Mouse (Mus musculus): ENCODE results near the gene Mypn. TPM values are rescaled to one million over a fixed set of nuclear protein-coding genes. Genes with fewer than 3 reads are reported as not detected.

The Mypn gene
- polyA plus RNA-seq, 2 experiments: 0.03 to 0.05 TPM

- no peak overlapping the region for H3K9ac ChIP-seq (replicated peaks)
- no peak for DNase-seq (ENCODE audit: low read depth in 3 of 3, low spot score in 3 of 3)
- H3K4me2 ChIP-seq (ENCODE audit: low read depth): no peak overlapping the region
- H3K4me1 ChIP-seq (replicated peaks; ENCODE audit: control insufficient read depth in 2 of 2, insufficient read depth in 2 of 2, low read length in 1 of 2): no peaks in the 10 kb centered on the region
- H3K36me3 ChIP-seq (replicated peaks; ENCODE audit: control insufficient read depth, insufficient read depth, low read depth): no peaks in the 10 kb centered on the region
- 68% methylated on average over 7 of the region's 7 CpGs for WGBS (ENCODE audit: insufficient replicate concordance)
- H3K27ac ChIP-seq: no peak overlapping the region
- no peaks in the 10 kb centered on the region for H3K27me3 ChIP-seq (ENCODE audit: control insufficient read depth, insufficient read depth, low read length)
- H3K9me3 ChIP-seq (ENCODE audit: control insufficient read depth, low read length): no peaks in the 10 kb centered on the region
- ATAC-seq (ENCODE audit: insufficient read depth): no peak
- H3K4me3 ChIP-seq (ENCODE audit: insufficient read depth in 1 of 2, low read depth in 2 of 2, low read length in 2 of 2): no peak overlapping the region
- TF ChIP-seq EP300 (IDR thresholded peaks at IDR 0.05; ENCODE audit: low read depth) (no peak), CTCF (IDR thresholded peaks at IDR 0.05; ENCODE audit: low read depth) (no peak)
These were observed 75.5 kb downstream of the Mypn start for GRCm38 (mm10) chr10:63128256-63128655.

GRCm38 (mm10) chr10:63127156-63127555 lies 76.6 kb downstream of the Mypn start:
- no peak overlapping the region for H3K4me2 ChIP-seq (ENCODE audit: low read depth)
- H3K27ac ChIP-seq: no peak overlapping the region
- no peaks in the 10 kb centered on the region for H3K9me3 ChIP-seq (ENCODE audit: control insufficient read depth, low read length)
- DNase-seq (ENCODE audit: low read depth in 3 of 3, low spot score in 3 of 3) (no peak), ATAC-seq (ENCODE audit: insufficient read depth) (no peak)
- no peak overlapping the region for H3K4me3 ChIP-seq (ENCODE audit: insufficient read depth in 1 of 2, low read depth in 2 of 2, low read length in 2 of 2)
- no peaks in the 10 kb centered on the region for H3K36me3 ChIP-seq (replicated peaks; ENCODE audit: control insufficient read depth, insufficient read depth, low read depth)
- H3K27me3 ChIP-seq (ENCODE audit: control insufficient read depth, insufficient read depth, low read length): no peaks in the 10 kb centered on the region
- TF ChIP-seq EP300 (IDR thresholded peaks at IDR 0.05; ENCODE audit: low read depth) (no peak), CTCF (IDR thresholded peaks at IDR 0.05; ENCODE audit: low read depth) (no peak)
- no peaks in the 10 kb centered on the region for H3K4me1 ChIP-seq (replicated peaks; ENCODE audit: control insufficient read depth in 2 of 2, insufficient read depth in 2 of 2, low read length in 1 of 2)
- 78% methylated on average over 6 of the region's 6 CpGs for WGBS (ENCODE audit: insufficient replicate concordance)
- H3K9ac ChIP-seq (replicated peaks): no peak overlapping the region

- H3K9ac ChIP-seq (replicated peaks): no peak overlapping the region
- H3K36me3 ChIP-seq (replicated peaks; ENCODE audit: control insufficient read depth, insufficient read depth, low read depth): no peaks in the 10 kb centered on the region
- H3K4me1 ChIP-seq (replicated peaks; ENCODE audit: control insufficient read depth in 2 of 2, insufficient read depth in 2 of 2, low read length in 1 of 2): no peaks in the 10 kb centered on the region
- H3K4me2 ChIP-seq (ENCODE audit: low read depth): no peak overlapping the region
- no peak overlapping the region for H3K27ac ChIP-seq
- no peak for TF ChIP-seq EP300 (IDR thresholded peaks at IDR 0.05; ENCODE audit: low read depth)
- TF ChIP-seq CTCF (IDR thresholded peaks at IDR 0.05; ENCODE audit: low read depth): no peak
- DNase-seq (ENCODE audit: low read depth in 3 of 3, low spot score in 3 of 3) (no peak), ATAC-seq (ENCODE audit: insufficient read depth) (no peak)
- WGBS (ENCODE audit: insufficient replicate concordance): 50% methylated on average over 4 of the region's 4 CpGs
- no peaks in the 10 kb centered on the region for H3K27me3 ChIP-seq (ENCODE audit: control insufficient read depth, insufficient read depth, low read length)
- no peaks in the 10 kb centered on the region for H3K9me3 ChIP-seq (ENCODE audit: control insufficient read depth, low read length)
- no peak overlapping the region for H3K4me3 ChIP-seq (ENCODE audit: insufficient read depth in 1 of 2, low read depth in 2 of 2, low read length in 2 of 2)
These were observed 77.6 kb downstream of the Mypn start for GRCm38 (mm10) chr10:63126116-63126515.

- H3K4me2 ChIP-seq (ENCODE audit: low read depth): no peak overlapping the region
- WGBS (ENCODE audit: insufficient replicate concordance): 37% methylated on average over 11 of the region's 11 CpGs
- ATAC-seq (ENCODE audit: insufficient read depth) (no peak), DNase-seq (ENCODE audit: low read depth in 3 of 3, low spot score in 3 of 3) (no peak)
- H3K36me3 ChIP-seq (replicated peaks; ENCODE audit: control insufficient read depth, insufficient read depth, low read depth): no peaks in the 10 kb centered on the region
- H3K9ac ChIP-seq (replicated peaks): no peak overlapping the region
- no peaks in the 10 kb centered on the region for H3K27me3 ChIP-seq (ENCODE audit: control insufficient read depth, insufficient read depth, low read length)
- H3K27ac ChIP-seq: no peak overlapping the region
- no peak for TF ChIP-seq EP300 (IDR thresholded peaks at IDR 0.05; ENCODE audit: low read depth)
- TF ChIP-seq CTCF (IDR thresholded peaks at IDR 0.05; ENCODE audit: low read depth): peak; percentile 35; the same call in 1 of the 2 replicates
- no peak overlapping the region for H3K4me3 ChIP-seq (ENCODE audit: insufficient read depth in 1 of 2, low read depth in 2 of 2, low read length in 2 of 2)
- no peaks in the 10 kb centered on the region for H3K9me3 ChIP-seq (ENCODE audit: control insufficient read depth, low read length)
- H3K4me1 ChIP-seq (replicated peaks; ENCODE audit: control insufficient read depth in 2 of 2, insufficient read depth in 2 of 2, low read length in 1 of 2): no peaks in the 10 kb centered on the region
These were observed 78.4 kb downstream of the Mypn start for GRCm38 (mm10) chr10:63125343-63125742.

GRCm38 (mm10) chr10:63124016-63124415 lies 79.7 kb downstream of the Mypn start:
- no peak overlapping the region for H3K4me2 ChIP-seq (ENCODE audit: low read depth)
- H3K9ac ChIP-seq (replicated peaks): no peak overlapping the region
- ATAC-seq (ENCODE audit: insufficient read depth): no peak
- no peaks in the 10 kb centered on the region for H3K9me3 ChIP-seq (ENCODE audit: control insufficient read depth, low read length)
- no peak for TF ChIP-seq EP300 (IDR thresholded peaks at IDR 0.05; ENCODE audit: low read depth)
- no peak for TF ChIP-seq CTCF (IDR thresholded peaks at IDR 0.05; ENCODE audit: low read depth)
- H3K27me3 ChIP-seq (ENCODE audit: control insufficient read depth, insufficient read depth, low read length): no peaks in the 10 kb centered on the region
- no peaks in the 10 kb centered on the region for H3K4me1 ChIP-seq (replicated peaks; ENCODE audit: control insufficient read depth in 2 of 2, insufficient read depth in 2 of 2, low read length in 1 of 2)
- no peaks in the 10 kb centered on the region for H3K36me3 ChIP-seq (replicated peaks; ENCODE audit: control insufficient read depth, insufficient read depth, low read depth)
- WGBS (ENCODE audit: insufficient replicate concordance): 75% methylated on average over 10 of the region's 10 CpGs
- no peak for DNase-seq (ENCODE audit: low read depth in 3 of 3, low spot score in 3 of 3)
- no peak overlapping the region for H3K27ac ChIP-seq
- no peak overlapping the region for H3K4me3 ChIP-seq (ENCODE audit: insufficient read depth in 1 of 2, low read depth in 2 of 2, low read length in 2 of 2)

Measured in liver, embryonic 14.5 days (tissue).